Mouse (Mus musculus) lung, postnatal 10 days (tissue): ENCODE results near the gene Fmnl3.
"Not testable (repeated sequence)": the region's sequence is repeated elsewhere in the genome, so short reads cannot be mapped to it uniquely, and the experiment has no call there.

Experiments
- DNase-seq: peaks from one replicate; pipeline ENCODE4 v3.0.0; 2021

The Fmnl3 gene

DNA sequence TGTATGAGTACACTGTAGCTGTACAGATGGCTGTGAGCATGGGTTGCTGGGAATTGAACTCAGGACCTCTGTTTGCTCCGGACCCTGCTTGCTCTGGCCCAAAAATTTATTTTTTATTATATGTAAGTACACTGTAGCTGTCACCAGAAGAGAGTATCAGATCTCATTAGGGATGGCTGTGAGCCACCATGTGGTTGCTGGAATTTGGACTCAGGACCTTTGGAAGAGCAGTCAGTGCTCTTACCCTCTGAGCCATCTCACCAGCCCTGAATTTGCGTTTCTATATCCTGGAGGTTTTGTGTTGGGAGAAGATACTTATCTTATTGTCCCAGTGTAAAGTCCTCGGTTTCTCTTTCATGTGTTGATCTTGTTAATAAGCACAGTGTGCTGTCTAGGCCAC lies 16.5 kb upstream of the Fmnl3 start:
- DNase-seq, result no peak

GRCm38 (mm10) chr15:99386110-99386509 lies 15.8 kb upstream of the Fmnl3 start:
- not testable (repeated sequence) for DNase-seq

GRCm38 (mm10) chr15:99384071-99384470 lies 13.8 kb upstream of the Fmnl3 start:
- no peak for DNase-seq

GRCm38 (mm10) chr15:99382893-99383292 lies 12.6 kb upstream of the Fmnl3 start:
- no peak for DNase-seq

DNA sequence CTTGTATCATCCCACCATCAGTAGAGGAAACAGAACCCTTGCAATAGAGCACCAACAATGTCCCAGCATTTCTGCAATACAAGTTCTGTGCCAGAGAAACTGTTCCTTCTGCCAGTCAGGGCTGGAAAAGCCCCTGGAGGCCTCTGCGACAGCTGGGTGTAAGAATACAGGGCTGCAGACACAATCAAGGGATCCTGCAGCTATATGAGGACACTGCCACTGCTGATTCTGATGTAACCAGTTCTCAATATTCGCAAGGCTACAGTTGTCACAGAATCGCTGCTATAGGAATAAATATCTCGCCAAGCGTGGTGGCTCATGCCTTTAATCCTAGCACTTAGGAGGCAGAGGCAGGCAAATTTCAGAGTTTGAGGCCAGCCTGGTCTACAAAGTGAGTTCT lies 6.0 kb upstream of the Fmnl3 start:
- no peak for DNase-seq

GRCm38 (mm10) chr15:99375581-99375980 lies 5.3 kb upstream of the Fmnl3 start:
- DNase-seq, result no peak

- DNase-seq, result no peak
Observed at GRCm38 (mm10) chr15:99375036-99375435, 4.8 kb upstream of the Fmnl3 start.

DNA sequence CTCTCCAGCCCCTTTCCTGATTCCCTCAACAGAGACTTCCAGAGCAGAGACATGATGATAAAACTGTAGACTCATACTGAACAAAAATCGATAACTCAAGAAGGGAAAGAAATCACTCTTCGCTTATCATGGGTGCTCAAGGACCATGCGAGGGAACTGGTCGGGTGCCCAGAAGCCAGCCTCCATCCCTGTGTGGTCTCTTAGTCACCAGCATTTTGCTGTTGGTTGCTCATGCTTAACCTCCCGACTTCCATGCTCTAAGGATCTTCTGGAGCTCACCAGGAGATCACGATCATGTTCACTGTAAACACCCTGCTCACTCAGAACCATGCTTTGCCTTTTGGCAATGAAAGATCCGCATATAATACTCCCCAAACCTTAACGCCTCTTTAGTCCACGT lies 2.5 kb upstream of the Fmnl3 start:
- no peak for DNase-seq

GRCm38 (mm10) chr15:99371526-99372340 lies 1.5 kb upstream of the Fmnl3 start:
- no peak for DNase-seq

GRCm38 (mm10) chr15:99369391-99370171 lies 701 bp downstream of the Fmnl3 start:
- peak; percentile 72 for DNase-seq

DNA sequence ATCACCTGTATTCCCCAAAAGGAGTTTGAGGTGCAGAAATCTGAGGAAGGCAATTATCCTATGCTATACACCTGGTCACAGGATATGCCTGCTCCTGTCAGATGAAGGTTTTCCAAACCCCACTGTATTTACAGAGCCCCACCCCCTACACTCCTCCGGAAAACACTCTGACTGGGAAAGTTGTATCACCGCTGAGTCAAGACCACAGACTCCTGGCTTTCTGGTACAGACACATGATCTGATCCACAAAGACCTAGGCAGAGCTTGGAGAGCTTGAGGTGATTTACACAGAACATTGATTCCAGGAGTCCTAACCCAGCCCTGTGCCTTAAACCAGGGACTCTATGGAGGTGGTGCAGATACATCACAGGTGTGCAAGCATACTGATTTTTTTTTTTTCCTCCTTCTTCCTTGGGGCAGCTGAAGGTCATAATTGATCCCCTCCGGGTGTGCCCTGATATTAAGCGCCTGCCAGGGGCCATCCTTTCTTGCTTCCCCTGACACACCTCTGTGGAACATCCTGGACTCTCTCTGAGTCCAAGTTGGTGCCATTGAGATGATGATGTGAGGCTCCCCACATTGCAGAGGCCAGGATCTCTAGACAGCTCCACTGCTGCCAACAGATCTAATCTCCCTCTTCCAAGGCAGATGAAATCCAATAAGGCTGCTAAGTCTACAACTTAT lies 1.6 kb downstream of the Fmnl3 start:
- DNase-seq, result no peak

GRCm38 (mm10) chr15:99364921-99365320 lies 5.4 kb downstream of the Fmnl3 start:
- DNase-seq, result no peak

DNA sequence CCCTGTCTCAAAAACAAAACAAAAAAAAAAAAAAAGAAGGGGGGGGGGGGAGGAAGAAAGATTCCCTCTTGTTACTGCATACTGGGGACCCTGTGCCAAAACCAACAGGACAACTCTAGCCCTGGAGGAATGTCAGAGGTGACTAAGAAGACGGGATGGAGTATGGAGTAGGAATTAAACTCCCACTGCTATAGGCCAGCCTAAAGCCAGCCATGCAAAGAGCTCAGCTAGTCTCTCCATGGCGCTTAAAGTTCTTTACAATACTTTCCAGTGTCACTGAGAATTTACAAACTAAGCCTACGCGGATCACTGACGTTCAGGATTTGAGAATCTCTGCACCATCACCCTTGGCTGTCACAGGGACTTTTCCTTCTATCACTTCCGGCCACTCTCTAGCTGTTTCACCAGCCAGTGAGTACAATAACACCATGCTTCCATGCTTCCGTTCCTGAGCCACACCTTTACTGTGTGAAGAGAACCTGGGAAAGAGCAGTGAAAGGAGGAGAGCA lies 6.2 kb downstream of the Fmnl3 start:
- no peak for DNase-seq

DNA sequence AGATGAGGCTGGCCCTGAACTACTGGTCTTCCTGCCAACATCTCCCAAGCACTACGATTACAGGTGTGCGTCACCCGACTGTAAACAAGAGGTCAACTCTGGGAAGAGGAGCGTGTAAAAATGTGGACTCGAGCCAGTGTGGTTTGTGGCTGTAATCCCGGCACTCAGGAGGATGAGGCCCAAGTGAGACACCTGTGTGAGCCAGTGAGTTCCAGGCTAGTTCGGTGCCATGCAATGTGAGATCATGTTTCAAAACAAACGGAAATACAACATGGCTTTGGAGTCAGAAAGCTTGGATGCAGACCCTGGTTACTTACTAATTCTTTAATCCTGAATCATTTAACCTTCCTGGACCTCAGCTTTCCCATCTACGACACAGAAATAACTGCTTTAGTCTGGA lies 11.3 kb downstream of the Fmnl3 start:
- no peak for DNase-seq

DNA sequence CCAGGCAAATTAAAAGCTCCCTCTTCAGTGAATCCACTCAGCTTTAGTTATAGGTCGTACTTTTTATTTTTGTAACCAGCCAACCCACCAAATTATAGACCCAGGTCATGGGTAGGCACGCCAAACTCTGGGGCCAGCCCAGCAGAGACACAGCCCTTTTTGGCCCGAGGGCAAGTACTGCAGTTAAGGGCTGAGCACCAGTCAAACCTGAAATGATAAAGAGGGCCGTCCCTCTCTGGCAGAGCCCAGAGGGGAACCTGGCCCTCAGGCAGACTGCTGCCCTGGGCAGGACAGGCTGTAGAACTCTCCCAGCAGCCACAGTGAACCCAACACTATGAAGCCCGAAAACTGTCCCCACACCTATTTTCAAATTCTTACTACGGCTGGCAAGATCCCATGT lies 13.8 kb downstream of the Fmnl3 start:
- no peak for DNase-seq

DNA sequence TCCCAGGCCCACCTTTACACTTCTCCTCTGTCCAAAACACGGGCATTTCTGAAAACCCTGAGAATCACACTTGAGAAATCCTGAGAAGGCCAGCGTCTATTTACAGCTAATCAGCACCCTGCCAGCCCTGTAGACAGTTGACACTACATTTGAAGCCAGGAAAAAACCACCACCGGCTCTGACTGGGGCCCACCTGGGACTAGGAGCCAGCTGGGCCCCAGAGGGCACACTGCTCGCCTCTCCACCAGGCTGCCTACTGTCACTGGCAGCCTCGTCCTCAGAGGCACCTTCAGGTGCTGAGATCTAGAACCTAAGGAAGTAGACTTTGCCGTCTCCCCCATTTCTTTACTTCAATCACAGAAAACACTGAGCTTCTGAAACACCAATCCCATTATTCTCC lies 14.6 kb downstream of the Fmnl3 start:
- DNase-seq, result no peak

DNA sequence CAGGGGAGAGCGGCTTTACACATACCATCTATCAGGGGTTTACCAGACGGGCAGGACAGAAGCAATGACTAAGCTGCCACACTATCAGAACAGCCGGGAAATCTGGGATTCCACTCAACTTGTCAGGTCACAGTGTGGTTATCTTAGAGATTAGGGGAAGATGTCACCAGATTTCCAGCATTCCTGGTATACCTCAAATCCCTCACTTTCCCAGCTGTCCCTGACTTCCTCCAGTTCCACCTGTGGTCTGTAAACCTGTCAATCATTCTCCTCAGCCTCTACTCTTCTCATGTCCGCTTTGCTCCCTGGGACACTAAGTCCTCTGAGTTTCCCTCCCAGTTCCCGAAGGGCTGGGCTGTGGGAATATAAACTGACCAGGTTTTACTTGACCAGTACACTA lies 18.0 kb downstream of the Fmnl3 start:
- DNase-seq, result no peak

GRCm38 (mm10) chr15:99351610-99352009 lies 18.7 kb downstream of the Fmnl3 start:
- DNase-seq, result no peak

- DNase-seq, result peak; percentile 64
Observed at GRCm38 (mm10) chr15:99344961-99345360, 25.3 kb downstream of the Fmnl3 start.

DNA sequence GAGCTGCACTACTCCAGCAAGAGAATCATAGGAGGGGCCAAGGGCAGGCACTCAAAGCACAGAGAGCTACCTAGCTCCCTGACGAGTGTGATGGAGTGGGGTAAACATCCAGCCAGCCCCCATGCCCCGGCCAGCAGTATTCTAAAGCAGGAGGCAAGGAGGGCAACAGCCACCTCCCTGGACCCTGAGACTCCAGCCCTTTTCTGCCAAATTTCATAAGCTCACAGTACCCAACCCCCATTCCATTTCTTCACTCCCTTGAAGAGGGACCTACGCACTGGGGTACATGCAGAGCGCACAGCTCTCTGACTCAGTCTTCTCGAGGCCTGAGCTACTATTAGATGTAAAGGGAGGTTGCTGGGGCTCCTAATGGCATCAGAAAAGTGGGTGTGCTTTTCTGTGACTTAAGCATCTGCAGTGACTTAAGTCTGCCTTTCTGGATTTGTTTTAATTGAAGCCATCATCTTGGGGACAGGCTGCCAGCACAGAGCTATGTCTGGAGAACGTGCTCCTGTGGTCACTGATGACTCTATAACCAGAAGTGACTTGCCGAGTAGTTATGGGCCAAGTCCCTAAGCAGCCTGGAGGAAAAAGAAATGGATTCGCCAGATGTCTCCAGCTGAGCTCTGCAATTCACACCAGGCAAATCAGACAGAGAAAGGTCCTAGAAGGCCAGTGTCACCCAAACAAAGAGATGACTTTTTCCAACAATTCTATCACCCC lies 26.0 kb downstream of the Fmnl3 start:
- DNase-seq, result peak; percentile 65

DNA sequence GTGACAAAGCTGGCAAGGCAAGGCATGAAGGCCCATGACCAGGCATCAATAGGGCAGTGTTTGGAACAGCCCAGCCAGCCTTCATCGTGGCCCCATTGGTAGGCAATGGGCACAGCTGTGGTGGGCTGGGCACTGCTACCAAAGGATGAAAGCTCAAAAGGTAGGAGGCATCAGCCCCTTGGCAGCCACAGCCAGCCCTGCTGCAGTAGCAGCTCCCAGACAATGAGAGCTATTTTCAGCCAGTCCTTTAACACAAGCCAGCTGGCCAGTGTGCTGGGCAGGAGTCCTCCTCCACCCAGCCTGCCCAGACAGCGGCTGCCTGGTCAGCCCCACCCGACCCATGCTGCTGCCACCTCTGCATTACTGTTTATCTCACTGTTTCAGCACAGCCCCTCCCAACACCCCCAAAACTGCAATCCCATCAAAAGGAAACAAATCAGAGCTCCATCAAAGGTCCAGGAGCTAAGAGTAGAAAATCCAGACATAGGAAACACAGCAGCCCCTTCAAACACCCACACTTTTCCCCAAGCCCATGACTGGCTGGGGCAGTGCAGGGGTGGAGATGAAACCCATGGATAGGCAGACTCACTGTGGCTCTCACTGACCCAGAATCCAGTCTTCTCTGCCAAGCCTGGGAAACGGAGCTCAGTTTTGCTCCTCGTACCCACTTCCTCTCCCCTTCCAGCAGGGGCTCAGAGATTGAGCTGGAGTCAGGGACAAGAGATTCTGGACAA lies 26.7 kb downstream of the Fmnl3 start:
- DNase-seq, result peak; percentile 79
